Mouse (Mus musculus) E14TG2a.4 (cell line): ENCODE data around the gene Pheta2.

Experiments used
- CTCF ChIP-seq: conservative IDR thresholded peaks from 2 replicates; pipeline ENCODE4 v1.5.1; 2014; ENCODE audit warnings: low read length
- NANOG ChIP-seq: IDR thresholded peaks from 2 replicates; pipeline ENCODE4 v1.6.1; 2014; ENCODE audit warnings: borderline replicate concordance, low read length, mixed read lengths
- POU5F1 ChIP-seq: IDR thresholded peaks from 2 replicates; pipeline ENCODE4 v1.6.1; 2014; ENCODE audit warnings: low read length, borderline replicate concordance

- TF ChIP-seq CTCF = no peak
- no peak for TF ChIP-seq POU5F1
- TF ChIP-seq NANOG = no peak
These were observed 3.2 kb downstream of the Pheta2 start for GRCm38 (mm10) chr15:82341675-82342542.
